Mouse (Mus musculus) natural killer cell, adult 2 months (primary cell): ENCODE results near the gene Cdk14.
"Not testable (repeated sequence)": the region's sequence is repeated elsewhere in the genome, so short reads cannot be mapped to it uniquely, and the experiment has no call there.

Source experiments
- DNase-seq, 2 experiments: peaks; one replicate each; pipeline ENCODE4 v3.0.0; 2022; ENCODE audit warnings: low spot score in 2 of 2

The Cdk14 gene

GRCm38 (mm10) chr5:5264712-5265111 lies 155.4 kb downstream of the Cdk14 start:
- DNase-seq: no peak

GRCm38 (mm10) chr5:5261725-5262296 lies 158.3 kb downstream of the Cdk14 start:
- DNase-seq: no peak

- no peak for DNase-seq
Observed at GRCm38 (mm10) chr5:5260966-5261724, 159.0 kb downstream of the Cdk14 start.

GRCm38 (mm10) chr5:5260309-5260708 lies 159.8 kb downstream of the Cdk14 start:
- no peak for DNase-seq

- no peak for DNase-seq
Observed at GRCm38 (mm10) chr5:5254391-5254790, 165.7 kb downstream of the Cdk14 start.

- no peak for DNase-seq
Observed at GRCm38 (mm10) chr5:5253177-5253576, 166.9 kb downstream of the Cdk14 start.

- DNase-seq: no peak
Observed at GRCm38 (mm10) chr5:5247671-5248070, 172.4 kb downstream of the Cdk14 start.

GRCm38 (mm10) chr5:5246534-5247175 lies 173.5 kb downstream of the Cdk14 start:
- no peak for DNase-seq

GRCm38 (mm10) chr5:5245182-5245581 lies 174.9 kb downstream of the Cdk14 start:
- no peak for DNase-seq

GRCm38 (mm10) chr5:5243648-5244047 lies 176.5 kb downstream of the Cdk14 start:
- no peak for DNase-seq

- no peak for DNase-seq
Observed at GRCm38 (mm10) chr5:5242704-5243103, 177.4 kb downstream of the Cdk14 start.

- no peak for DNase-seq
Observed at GRCm38 (mm10) chr5:5241088-5241487, 179.0 kb downstream of the Cdk14 start.

- DNase-seq: no peak
Observed at GRCm38 (mm10) chr5:5240121-5240520, 180.0 kb downstream of the Cdk14 start.

GRCm38 (mm10) chr5:5234935-5235334 lies 185.2 kb downstream of the Cdk14 start:
- not testable (repeated sequence) for DNase-seq

- no peak for DNase-seq
Observed at GRCm38 (mm10) chr5:5226966-5227365, 193.1 kb downstream of the Cdk14 start.

GRCm38 (mm10) chr5:5211780-5212135 lies 208.4 kb downstream of the Cdk14 start:
- DNase-seq: no peak

GRCm38 (mm10) chr5:5211034-5211779 lies 208.9 kb downstream of the Cdk14 start:
- no peak for DNase-seq

- no peak for DNase-seq
Observed at GRCm38 (mm10) chr5:5208016-5208415, 212.1 kb downstream of the Cdk14 start.

GRCm38 (mm10) chr5:5206012-5206411 lies 214.1 kb downstream of the Cdk14 start:
- peak in 1 of 2 experiments; percentile 5 for DNase-seq

- DNase-seq: no peak
Observed at GRCm38 (mm10) chr5:5194562-5195221, 225.4 kb downstream of the Cdk14 start.

- no peak for DNase-seq
Observed at GRCm38 (mm10) chr5:5189590-5189989, 230.5 kb downstream of the Cdk14 start.
